Mouse (Mus musculus): ENCODE results near the gene Prm3.
A peak's percentile ranks its signal among the peaks of the same experiment; 100 is the strongest.

The Prm3 gene

DNA sequence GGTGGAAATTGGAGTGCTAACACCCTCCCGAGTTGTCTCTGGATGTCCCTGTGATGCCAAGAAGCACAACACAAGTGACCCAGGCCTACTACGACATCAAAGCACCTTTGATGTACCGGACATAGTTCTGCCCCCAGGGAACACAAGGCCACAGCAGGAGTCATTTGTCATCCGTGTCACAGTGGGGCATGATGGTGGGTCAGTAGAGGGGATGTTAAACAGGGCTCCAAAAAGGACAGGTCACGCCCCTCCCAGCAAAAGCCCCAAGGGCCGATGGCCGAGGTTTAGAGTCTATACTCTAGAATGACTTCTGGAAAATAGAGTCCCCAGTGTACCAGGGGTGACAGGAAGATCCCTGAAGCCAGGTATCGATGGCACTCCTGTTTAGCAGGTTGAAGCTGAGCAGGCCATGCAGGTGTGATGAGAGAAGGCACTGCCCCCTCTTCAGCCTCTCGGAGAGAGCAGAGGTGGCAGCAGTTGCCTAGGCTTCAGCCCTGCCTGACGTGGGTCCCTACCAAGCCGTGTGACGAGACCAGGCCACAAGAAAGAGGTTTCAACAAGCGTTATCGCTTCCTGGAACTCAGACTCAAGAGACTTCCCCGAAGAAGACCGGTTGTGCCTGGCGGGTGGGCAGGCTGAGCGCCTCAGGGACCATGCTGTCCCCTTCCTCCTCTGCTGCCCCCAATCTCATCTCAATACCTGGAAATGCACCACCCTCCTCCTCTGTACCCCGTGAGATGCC is 18.8 kb downstream of the Prm3 start:
- DNase-seq (ENCODE audit: low spot score in 2 of 2) = no peak

GRCm38 (mm10) chr16:10770531-10771325 is 20.0 kb downstream of the Prm3 start:
- no peak for DNase-seq (ENCODE audit: low spot score in 2 of 2)

DNA sequence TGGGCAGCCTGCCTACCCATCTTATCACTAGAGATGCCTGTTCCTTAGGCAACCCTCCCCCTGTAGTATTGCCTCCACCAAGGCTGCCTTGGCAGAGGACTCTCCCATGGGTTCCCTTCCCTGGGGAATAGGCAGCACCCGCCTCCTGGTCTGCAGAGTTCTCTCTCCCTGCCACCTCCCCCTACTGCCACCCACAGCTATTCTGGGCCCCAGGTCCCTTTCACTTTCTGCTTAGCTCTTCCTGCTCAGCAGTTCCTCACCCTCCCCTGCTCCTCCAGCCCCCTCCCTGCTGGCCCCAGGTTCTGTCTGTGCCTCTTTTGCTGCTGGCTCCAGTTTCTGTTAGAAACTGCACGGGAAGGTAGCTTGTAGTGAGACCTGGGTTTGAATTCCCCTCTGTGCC is 21.1 kb downstream of the Prm3 start:
- no peak for DNase-seq (ENCODE audit: low spot score in 2 of 2)

DNA sequence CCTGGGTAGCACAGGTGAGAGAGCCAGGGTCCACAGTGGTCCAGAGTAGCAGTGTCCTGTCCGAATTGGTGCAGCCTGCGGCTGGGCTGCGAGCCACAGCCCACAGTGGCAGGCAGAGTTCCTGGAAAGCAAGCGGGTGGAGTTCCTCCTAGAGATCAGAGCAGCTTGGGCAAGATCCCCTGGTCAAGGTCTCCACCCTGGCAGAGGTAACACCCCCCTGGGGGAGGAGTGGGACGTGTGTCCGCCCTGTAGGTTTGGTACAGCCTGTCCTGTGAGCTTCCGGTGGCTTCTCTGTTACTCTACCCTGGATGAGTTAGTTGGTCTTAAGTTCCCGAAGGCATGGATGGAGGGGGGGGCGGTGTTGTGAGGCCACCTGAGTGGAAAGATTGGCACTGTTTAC is 21.9 kb downstream of the Prm3 start:
- DNase-seq (ENCODE audit: low spot score in 2 of 2) = no peak

GRCm38 (mm10) chr16:10767158-10767557 is 23.6 kb downstream of the Prm3 start:
- DNase-seq (ENCODE audit: low spot score in 2 of 2) = peak in 1 of 2 experiments; percentile 69

- DNase-seq (ENCODE audit: low spot score in 2 of 2) = no peak
Measured at GRCm38 (mm10) chr16:10764323-10764722, 26.4 kb downstream of the Prm3 start.

DNA sequence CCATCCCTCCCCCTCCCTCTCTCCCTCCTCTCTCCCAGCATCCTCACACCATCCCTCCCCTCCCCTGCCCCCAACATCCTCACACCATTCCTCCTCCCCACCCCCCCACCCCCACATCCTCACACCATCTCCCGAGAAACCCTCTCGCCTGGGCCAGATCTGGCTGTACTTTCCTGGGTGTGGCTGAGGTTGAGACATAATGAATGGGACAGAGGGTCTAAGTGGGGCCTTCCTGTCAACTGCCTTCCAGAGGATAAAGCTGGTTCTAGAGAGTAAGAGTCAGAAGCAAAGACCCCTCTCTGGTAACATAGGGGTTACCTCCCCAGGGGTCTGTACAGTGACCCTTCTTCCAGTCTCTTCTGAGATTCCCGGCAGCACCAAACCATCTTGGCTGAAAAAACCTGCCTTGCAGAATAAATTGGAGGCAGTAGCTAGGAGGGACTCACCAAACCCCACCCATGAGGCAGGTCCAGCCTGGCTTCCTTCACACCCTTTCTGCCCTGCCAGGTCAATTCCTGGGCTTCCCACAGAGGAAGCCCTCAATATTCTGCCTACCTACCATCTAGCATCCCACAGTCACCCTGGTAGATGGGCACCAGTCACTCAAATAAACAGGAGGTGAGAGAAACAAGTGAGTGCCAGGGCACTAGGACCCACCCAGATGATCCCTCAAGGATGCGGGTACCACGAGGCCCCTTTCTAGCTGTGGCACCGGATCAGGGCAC is 27.0 kb downstream of the Prm3 start:
- no peak for DNase-seq (ENCODE audit: low spot score in 2 of 2)

DNA sequence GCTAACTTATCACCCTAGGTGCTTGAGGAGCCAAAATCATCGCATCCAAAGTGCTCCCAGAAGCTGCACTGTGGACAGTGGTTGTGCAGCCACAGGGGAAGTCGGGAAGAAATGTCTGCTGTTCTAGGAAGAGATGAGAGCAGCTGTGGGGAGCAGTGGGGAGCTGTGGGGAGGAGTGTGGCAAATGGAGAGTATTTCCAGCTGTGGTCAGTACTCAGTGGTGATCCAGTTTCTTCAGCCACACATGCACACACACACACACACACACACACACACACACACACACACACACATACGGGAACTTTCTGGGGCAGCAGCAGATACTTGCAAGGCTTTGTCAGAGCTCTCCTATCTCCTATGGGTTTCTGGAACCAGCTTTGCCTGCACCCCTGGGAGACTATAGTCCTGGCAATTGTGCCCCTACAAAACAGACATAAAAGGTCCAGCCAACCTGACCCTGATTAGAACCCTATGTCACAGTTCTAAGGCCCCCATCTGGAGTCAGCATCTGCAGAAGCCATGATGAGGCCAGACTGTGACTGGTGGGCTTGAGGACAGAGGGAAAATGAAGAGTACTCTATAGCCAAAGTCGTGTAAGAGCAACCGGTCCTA is 28.0 kb downstream of the Prm3 start:
- DNase-seq (ENCODE audit: low spot score in 2 of 2) = no peak

DNA sequence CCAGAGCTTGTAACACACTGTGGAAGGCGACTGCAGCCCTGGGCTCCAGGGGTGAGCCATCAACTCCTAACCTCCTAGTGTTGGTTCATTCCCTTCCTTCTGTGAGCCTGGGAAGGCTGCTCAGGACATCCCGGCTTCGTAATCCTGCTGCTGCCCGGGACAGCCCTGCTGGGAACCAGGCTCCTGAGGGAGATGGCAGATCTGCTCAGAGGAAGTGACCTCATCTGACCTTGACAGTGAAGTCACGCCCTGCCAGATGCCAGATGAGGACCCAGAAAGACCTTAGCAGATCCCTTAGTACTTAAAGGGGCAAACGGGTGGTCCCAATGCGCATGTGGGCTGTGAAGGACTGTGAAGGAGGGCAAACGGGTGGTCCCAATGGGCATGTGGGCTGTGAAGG is 29.5 kb downstream of the Prm3 start:
- DNase-seq (ENCODE audit: low spot score in 2 of 2) = no peak

GRCm38 (mm10) chr16:10756168-10756567 is 34.5 kb downstream of the Prm3 start:
- no peak for DNase-seq (ENCODE audit: low spot score in 2 of 2)

- DNase-seq (ENCODE audit: low spot score in 2 of 2) = no peak
Measured at GRCm38 (mm10) chr16:10754521-10755296, 36.0 kb downstream of the Prm3 start.

DNA sequence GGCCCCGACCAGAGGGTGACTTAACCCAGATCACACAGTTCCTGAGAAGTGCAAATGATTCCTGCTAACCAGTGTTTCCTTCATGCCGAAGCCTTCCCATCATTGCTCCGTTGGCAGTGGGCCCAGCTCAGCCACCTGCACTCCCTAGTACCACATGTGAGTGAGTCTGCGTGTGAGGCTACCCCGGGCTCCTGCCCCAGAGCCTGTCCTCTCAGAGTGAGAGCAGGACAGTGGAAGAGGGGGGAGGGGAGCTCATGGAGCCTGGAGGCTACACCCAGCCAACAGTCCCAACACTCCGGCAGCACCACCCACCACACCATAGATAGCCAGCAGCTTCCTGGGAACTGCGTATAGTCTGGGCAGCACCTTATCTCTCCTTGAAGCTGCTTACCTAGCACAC is 40.9 kb downstream of the Prm3 start:
- DNase-seq (ENCODE audit: low spot score in 2 of 2) = peak; percentile 63 to 66

DNA sequence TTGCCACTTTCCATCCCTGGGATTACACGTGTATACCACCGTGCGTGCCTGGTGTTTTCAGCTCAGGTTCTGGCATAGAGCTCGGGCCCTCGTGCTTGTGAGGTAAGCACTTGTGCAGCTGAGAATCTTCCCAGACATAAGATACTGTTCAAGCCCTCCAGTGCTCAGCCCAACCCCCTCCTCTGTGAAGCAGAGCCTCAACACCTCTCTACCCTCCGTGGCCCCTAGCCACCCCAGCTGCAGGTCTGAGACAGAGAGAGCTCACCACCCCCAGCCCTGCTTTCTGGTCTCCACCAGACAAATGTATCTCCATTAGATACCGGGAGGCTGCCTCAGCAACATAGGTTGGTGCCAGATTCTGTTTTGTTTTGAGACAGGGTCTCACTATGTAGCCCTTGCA is 41.5 kb downstream of the Prm3 start:
- DNase-seq (ENCODE audit: low spot score in 2 of 2) = no peak

GRCm38 (mm10) chr16:10741082-10741481 is 49.6 kb downstream of the Prm3 start:
- no peak for DNase-seq (ENCODE audit: low spot score in 2 of 2)
